7 mouse cellular contexts compared by ENCODE assay signal in genomic region chr6:83215002-83215666, GRCm38 (mm10). TPM values are rescaled to one million over a fixed set of nuclear protein-coding genes. Genes with fewer than 3 reads are reported as not detected.
A peak's percentile ranks its signal among the peaks of the same experiment; 100 is the strongest.
DNase-seq lines count a peak whose midpoint lies in the region; ATAC-seq and TF ChIP-seq lines count a peak whose summit lies in the region.

No protein-coding gene starts in this region.

- H3K27ac ChIP-seq in layer of hippocampus, adult 2 months = no peak overlapping the region

- peak; percentile 80 to 81; a peak in 3 of 4 replicates for ATAC-seq in hematopoietic stem cell, adult 5-6 weeks (replicated peaks in 1 of 2; ENCODE audit: insufficient read depth in 1 of 2, low FRiP score in 2 of 2, low TSS enrichment in 1 of 2, low read depth in 1 of 2, poor library complexity in 2 of 2, severe bottlenecking in 2 of 2)

- peak; percentile 68 for DNase-seq in R1 (ENCODE audit: low read depth, low spot score)
- peak; percentile 24 for DNase-seq in c-Kit-negative CD71-positive TER-119-positive erythroid progenitor cells, embryonic 14.5 days (ENCODE audit: low read depth, low spot score)
- peak; percentile 16 for DNase-seq in fibroblast of lung, adult 2 months (ENCODE audit: low read depth)
- DNase-seq in layer of hippocampus, adult 2 months (ENCODE audit: low spot score in 2 of 2) = peak; percentile 76 to 87
- DNase-seq in lung, postnatal 36 days = peak; percentile 65
- DNase-seq in retina, postnatal 7 days (ENCODE audit: low read depth, low spot score) = peak; percentile 72

- peak; percentile 97 for TF ChIP-seq CTCF in layer of hippocampus, adult 2 months (conservative IDR thresholded peaks at IDR 0.05)

- no peak overlapping the region for H3K4me3 ChIP-seq in layer of hippocampus, adult 2 months

RNA-seq across cellular contexts. Expression of gene Slc4a5, which starts 4.5 kb away (rescaled TPM):
- not detected in 2 replicates for total RNA-seq in hematopoietic stem cell, adult 5-6 weeks (2017)
- under 1 TPM; 0.44 to 0.98 TPM for total RNA-seq in layer of hippocampus, adult 2 months (2021)

RNA-seq across cellular contexts. Expression of gene Dctn1, which starts 49.4 kb away (rescaled TPM):
- total RNA-seq in hematopoietic stem cell, adult 5-6 weeks (2017) = 50.5 and 70.9 TPM in 2 replicates
- 100 to 1,000 TPM; 400 to 422 TPM for total RNA-seq in layer of hippocampus, adult 2 months (2021)

RNA-seq across cellular contexts. Expression of gene 1700003E16Rik, which starts 58.9 kb away (rescaled TPM):
- total RNA-seq in hematopoietic stem cell, adult 5-6 weeks (2017) = 0.35 TPM in 1 of 2 replicates, not detected in the other
- 10 to 100 TPM; 21.8 to 21.9 TPM for total RNA-seq in layer of hippocampus, adult 2 months (2021)

RNA-seq across cellular contexts. Expression of gene Wdr54, which starts 58.9 kb away (rescaled TPM):
- total RNA-seq in hematopoietic stem cell, adult 5-6 weeks (2017) = 0.20 and 0.31 TPM in 2 replicates
- 10 to 100 TPM; 25.0 to 32.0 TPM for total RNA-seq in layer of hippocampus, adult 2 months (2021)

Comparison
In these comparisons a context has a peak if more than half of its experiments do, and no peak if none do; other contexts are left out.
1. DNase-seq: peak in every context shown above with its lines; median percentile 82 in layer of hippocampus, adult 2 months; 72 in retina, postnatal 7 days; 68 in R1; 65 in lung, postnatal 36 days; 24 in c-Kit-negative CD71-positive TER-119-positive erythroid progenitor cells, embryonic 14.5 days; 16 in fibroblast of lung, adult 2 months.
2. RNA of gene 1700003E16Rik, which starts 58.9 kb away (total RNA-seq): 21.8 to 21.9 TPM in layer of hippocampus, adult 2 months; 0.35 TPM in hematopoietic stem cell, adult 5-6 weeks; every median in the first group is over 10 times any median in the second.